Mouse (Mus musculus): Measurements from ENCODE around the gene Galnt10.

Galnt10 gene

DNA sequence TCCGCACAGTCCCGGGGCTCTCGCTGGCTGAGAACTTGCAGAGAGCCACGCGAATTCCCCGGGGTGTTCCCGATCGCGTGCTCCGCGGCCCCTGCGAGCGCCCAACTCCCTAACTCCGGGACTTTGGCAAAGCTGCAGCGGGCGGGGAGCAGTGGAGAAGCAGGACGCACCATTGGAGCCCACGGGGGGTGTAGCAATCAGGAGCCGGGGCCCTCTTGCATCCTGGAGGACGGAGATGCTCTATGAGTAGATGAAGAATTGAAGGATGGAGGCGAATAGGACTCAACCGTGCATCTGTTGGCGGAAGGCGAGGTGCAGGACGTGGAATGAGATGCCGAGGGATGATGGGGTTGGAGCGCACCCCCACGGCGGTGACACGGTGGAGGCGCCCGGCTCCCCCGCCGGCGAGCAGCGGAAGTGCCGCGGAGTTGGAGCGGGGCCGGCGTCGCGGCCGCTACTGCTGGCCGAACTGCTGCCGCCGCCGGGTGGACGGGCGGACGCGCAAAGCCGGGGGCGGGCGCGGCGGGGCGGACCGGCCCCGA lies at the start of gene Galnt10:
Galnt10 (plus strand) TSS at position 425 of the 542 bp plus-strand sequence.
- DNase-seq, result peak; percentile 83

DNA sequence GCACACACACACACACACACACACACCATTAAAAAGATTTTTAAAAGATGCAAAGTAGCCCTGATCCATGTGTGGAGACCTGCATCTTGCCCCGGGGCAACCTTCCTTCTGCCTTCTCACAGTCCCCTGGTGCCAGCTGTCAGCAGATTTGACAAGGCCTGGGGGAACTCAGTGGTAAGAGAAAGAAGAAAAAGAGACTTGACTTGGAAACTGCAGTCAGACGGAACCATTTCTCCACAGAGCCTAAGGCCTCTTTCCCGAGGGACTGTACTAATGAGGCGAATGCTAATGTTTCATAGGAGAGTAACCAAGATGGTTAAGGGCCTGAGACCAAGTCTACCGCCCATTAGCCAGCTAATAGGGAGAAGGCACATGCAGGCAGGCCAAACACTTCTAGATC lies 49.3 kb upstream of the Galnt10 start:
- DNase-seq, result no peak

DNA sequence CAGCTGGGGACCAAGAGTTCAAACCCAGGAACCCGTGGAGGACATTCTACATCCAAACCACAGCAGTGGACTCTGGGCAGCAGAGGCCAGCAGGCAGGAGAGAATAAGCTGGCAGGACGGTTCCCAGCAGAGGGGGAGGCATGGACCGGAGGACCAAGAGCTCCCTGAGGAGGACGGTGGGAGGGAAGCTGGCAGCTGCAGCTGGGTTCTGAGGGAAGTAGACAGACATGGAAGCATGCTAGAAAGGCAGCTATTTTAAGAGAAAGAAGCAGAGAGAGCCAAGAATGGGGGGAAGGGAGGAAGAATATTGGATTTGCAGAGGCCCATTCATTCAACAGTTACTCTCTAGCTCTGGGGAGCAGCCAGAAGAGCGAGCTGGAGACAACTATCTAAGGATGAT lies 47.1 kb upstream of the Galnt10 start:
- DNase-seq, result no peak

DNA sequence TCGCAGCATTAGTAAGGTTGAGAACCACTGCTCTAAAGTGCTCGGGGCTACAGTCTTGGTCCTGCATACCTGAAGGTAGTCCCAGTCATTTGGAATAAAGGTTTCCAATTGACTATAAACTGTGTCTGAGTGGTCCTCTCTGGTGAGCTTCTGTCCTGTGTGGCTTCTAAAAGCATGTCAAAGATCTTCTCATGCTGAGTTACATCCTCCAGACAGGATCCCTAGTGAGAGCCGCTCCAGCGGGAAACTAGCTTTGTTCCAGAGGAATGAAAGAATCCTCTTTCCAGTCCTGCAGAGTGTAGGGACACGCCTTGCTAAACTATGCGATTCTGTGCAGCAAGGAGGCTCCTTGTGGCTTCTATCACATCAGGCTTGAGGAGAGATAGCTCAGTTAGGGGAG lies 45.9 kb upstream of the Galnt10 start:
- no peak for DNase-seq

DNA sequence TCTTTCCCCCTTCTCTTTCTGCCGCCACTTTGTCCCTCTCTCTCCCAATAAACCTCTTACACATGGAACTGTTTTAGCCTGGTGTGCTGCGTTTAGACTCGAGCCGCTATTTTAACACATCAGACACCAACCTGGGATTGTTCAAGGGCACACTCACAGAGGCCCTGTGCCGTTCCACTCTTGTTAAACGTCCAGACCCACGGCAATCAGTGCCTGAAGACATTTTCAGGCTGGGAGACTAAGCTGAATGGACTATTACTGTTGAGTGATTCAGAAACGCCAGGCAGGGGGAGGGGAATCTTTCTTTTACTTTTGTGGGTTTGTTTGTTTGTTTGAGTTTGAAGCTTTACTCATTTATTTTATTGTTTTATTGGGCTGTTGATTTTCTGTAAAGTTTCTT lies 45.1 kb upstream of the Galnt10 start:
- DNase-seq, result no peak

DNA sequence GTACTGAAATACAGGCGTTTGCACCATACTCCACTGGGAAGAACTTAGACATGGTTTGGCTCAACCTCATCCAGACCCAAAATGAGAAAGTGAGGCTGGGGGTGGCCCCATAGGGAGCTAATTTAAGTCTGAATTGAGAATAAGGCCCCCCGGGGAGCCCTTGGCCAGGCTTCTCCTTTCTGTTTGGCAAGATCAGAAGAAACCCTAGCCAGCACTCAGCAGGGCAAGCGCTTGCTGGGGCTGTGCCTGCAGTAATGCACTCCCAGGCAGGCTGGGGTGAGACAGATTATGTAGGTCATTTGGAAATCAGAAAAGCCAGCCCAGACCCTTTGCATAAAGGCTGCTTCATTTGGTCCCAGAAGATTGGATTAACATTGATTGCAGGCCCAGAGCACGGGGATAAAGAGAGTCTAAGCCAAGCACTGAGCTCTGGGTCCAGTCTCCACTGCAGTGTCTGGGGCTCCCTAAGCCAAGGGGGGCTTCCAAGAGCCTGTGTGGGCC lies 44.6 kb upstream of the Galnt10 start:
- DNase-seq, result no peak

DNA sequence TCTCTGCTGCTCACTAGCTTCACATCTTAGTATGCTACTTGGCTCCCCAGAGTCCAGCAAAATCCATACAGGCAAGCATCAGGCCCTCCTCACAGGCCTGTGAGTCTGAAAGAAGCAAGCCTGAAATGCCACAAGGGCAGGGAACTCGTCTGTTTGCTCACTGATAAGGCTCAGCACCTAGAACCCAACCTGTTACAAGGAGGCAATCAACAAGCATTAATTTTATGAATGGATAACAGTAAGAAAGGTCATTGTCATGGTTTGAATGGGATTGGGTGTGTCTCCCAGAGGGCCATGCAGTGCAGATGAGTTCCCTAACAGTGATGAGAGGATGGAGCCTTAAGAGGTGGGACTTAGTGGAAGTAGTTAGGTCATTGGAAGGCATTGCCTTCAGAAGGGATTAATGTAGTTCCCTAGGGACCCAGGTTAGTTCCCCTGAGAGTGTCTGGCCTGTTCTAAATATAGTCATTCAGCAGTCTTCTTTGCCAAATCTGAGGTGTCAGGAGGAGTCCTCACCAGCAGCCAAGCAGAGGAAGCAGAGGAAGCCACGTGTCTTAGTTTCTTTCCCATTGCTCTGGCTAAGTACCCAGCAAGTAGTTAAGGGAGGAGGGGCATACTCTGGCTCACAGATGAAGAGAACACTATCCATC lies 43.3 kb upstream of the Galnt10 start:
- no peak for DNase-seq

DNA sequence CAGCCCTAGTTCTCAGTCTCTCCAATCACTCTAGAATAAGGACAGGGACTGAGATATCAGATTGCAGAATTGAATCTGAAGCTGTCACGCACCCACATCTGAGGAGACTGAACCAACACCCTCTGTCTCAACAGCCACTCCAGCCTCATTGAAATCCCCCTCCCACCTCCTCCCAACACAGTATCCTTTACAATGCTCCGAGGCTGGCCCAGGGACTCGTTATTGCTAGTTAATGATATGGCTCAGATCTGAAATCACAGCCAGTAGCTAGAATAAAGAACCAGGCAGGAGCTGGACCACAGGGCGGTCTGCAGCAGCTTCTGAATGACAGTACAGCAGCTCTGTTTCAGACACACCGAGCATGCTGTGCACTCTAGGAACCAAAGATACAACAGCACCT lies 40.2 kb upstream of the Galnt10 start:
- no peak for DNase-seq

DNA sequence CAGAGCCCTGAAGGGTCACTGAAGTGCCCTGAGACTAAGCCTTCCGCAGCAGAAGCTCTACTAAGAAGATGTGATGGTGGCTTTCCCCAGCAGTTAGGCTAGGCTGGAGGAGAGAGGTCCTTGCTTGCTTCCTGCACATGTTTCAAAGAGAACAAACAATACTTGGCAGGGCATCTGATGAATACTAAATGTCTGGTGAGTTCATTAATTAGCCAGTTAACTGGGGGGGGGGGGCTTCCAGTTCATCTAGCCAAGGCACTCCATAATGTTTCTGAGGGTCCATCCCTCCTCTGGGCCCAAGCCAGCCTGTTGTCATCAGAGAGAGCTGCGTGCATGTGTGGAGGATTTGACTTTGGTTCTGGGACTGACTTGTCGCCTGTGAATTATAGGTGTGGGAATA lies 39.6 kb upstream of the Galnt10 start:
- DNase-seq, result no peak

DNA sequence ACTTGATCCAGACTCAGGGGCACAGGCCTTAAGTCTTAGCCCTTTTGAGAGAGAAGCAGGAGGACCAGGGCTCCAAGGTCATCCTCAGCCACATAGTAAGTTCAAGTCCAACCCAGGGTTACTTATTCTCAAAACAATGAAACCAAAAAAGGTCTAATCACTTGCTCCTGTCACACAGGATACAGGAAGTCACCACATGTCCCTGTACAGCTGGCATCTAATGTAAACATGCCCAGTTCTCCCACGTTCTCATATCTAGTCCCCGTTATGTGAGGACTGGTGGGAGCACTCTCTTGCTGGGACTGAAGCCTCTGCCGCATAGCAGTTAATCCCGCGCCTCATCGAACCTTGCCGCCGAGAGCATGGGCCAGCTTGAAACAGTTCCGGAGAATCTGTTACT lies 30.7 kb upstream of the Galnt10 start:
- no peak for DNase-seq

DNA sequence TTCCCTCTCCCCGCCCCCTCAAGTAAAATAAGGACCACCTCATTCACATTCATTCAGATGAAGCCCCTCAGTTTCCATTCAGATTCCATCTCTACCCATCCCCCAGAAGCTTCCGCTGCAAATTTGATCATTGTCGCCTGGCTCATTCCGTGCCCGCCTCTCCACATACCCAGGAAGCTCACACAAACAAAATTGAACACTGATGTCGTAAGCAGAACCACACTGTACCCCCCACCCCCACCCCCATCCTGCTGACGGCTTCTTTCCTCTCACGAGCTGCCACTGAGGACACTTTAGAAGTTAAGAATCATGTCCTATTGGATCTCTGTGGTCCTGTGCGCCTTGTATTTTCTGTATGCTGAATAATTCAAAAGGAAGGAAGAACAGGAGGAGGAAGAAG lies 30.0 kb upstream of the Galnt10 start:
- DNase-seq, result no peak

DNA sequence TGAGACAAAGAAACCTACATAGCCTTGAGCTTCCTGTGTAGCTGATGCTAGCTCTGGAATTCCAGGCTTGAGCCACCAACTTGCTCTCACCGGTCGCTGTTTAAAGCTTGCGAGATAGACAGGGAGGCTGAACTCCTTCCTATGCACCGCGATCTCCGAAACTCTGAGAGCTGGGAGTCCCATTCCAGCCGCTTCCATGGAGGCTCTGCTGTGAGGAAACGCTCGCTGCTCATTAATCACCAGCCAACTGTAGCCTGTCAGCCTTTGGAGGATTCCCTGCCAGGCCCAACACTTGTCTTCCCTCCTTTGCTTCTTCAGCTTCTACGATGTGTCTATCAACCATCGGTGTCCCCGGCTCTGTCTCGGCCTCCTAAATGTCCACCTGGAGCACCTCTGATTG lies 29.4 kb upstream of the Galnt10 start:
- no peak for DNase-seq

DNA sequence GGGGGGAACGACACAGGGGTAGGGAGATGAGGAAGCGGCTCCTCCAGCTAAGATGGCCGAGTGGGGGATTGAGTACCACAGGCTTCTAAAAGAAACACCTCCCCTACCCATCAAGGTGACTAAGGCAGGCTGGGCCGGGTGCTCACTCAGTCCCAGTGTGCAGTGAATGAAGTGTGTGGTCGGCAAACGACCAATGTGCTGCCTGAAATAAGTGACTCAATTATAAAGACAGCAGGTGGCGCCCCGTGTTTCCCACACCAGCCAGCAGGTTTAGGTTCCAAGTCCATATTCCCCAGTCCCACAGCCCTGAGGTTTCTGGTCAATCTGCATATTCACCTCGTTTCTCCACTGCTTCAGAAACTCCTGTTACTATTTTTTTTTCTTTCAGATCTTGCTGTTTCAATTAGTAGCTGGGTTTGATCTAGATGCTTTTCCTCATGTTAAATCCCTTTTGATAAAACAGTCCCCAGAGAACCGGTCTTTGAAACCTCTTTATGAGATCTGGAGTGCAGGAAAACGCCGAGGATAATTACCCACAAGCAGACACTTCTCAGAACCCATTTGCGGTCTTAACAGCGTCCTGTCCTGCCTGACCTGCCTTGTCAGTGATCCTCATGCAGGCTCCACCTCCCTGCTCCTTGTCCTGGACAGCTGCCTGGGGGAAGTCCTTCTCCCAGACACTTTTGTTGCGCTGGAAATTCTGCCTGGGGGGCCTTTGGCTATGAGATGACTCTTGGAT lies 27.5 kb upstream of the Galnt10 start:
- peak; percentile 41 to 46 for DNase-seq

DNA sequence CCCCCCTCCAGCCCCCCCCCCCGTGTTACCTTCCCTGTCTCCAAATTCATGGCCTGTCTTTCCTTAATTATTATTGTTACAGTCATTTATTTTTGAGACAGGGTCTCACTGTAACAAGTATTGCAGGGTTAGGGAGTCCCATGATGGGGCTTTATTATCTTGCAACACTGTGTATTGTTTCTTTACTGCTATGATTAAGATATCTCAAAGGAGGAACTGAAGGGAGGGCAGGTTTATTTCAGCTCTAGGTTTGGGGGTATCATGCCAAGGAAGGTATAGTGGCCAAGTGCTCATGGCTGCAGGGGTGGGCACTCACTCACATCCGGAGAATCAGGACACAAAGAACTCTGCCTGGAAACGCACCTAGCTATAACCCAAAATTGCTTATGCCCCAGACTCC lies 23.8 kb upstream of the Galnt10 start:
- no peak for DNase-seq

DNA sequence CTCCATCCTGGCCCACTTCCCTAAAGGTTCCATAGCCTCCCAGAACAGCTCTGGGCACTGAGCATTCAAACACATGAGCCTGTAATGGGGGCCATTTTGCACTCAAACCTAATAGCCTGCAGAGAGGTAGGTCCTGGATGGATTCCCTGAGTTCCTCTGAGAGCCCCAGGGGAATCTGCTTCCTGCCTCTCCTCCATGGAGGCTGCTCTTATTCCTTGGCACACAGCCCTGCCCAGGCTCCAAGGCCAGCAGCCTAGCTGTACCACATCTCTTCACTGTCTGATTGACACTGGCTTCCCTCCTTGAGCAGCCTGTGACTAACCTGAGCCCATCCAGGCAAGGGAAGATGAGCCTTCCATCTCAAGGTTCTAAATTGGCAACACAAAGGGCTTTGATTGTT lies 23.4 kb upstream of the Galnt10 start:
- DNase-seq, result no peak

DNA sequence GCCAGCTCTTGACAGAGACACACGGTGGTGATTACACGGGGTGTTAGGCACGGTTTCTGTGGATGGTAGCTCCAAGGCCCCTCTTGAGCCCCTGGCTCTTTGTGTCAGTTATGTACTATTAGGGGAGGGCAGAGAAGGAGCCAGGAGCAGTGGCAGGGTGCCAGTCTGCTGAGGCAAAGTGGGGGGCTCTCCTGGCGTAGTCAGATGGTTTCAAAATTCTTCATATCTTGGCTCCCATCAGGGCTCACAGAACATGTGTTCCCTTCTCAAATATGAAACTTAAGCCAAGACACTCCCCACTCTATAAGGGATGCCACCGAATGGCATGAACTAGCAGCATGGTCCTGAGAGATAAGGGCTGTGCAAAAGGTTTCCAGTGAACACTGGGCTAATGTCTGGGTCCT lies 20.8 kb upstream of the Galnt10 start:
- no peak for DNase-seq

DNA sequence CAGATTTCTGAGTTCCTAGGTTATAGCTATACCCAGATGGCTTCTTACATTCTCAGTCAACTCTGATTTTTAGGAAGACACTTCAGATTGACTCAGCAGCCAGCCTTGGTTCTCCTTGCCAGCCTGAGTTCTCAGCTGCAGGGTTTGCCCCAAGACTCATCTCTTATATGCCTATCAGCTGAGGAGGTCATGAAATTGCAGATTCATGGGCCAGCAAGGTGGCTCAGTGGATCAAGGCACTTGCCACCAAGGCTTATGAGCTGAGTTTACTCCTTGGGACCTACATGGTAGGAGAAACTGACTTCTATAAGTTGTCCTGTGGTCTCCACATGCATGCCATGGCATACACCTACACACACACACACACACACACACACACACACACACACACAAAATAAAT lies 19.8 kb upstream of the Galnt10 start:
- no peak for DNase-seq

DNA sequence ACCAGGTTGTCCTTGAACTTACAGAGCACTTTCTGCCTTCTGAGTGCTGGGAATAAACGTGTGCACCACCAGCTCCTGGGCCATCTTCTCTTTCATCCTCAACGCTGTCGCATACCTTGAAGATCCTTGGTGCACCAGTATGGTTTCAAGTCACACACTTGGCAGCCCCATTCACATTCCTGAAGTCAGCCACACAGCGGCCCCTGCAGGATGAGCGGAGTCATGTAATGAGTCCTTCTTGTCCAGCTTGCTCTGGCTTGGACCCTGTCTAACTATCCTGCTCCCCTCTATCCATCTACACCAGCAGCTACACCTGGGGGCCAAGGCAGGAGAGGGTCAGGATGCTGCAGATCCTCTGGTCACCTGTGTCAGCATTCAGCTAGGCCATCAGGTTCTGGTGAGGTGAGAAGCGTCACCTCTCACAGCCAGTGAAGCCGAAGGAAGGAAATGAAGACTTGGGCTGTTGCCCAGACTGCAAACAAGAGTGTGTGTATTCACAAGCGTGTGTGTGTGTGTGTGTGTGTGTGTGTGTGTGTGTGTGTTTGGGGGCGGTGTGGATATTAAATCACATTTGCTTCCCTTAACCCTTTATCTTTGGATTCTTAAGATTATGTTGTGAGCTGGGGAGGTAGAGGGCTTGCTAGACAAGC lies 18.0 kb upstream of the Galnt10 start:
- peak in 1 of 2 experiments; percentile 24 for DNase-seq

DNA sequence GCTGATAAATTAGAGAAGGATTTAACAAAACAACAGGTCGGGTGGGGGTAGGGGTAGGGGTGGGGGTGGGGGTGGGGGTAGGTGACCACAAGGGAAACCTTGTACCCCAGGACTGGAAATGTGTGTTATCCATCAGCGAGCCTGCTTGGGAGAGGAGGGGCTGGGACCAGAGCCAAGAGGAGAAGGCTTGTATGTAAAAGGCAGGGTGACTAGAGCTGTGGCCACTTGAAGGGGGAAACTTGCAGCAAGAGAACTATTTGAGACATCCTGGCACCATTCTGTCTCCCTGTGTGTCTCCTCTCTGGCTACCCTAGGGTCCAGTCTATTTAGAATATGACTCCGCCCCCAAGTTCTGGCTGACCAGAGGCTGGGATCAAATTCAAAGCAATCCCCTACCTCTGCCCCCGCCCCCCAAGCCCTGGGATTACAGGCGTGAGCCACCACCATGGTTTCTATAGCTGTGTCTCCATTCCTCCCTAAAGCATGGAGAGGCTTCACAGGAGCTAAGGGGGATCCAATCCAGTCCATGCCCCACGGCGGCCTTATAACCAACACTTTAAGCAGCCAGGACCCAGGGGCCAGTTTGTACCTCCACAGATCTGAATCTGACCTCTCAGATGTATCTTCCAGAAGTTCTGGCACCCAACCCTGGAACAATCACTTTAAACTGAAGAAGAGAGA lies 13.3 kb upstream of the Galnt10 start:
- DNase-seq, result no peak

DNA sequence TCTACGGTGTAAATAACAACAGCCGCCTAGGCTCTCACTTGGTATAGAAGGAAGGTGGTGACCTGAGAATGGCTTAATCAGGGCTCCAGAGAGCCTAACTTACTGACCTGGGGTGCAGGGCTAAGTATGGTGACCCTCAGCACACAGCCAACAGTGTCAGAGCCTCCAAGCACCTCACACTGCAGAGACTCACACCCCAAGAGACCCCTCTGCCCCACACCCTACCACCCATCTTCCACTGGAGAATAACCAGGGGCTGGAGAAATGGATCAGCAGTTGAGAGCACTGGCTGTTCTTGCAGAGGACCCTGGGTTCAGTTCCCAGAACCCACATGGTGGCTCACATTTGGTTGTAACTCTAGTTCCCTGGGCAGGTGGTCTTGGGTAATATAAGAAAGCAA lies 12.2 kb upstream of the Galnt10 start:
- DNase-seq, result no peak

DNA sequence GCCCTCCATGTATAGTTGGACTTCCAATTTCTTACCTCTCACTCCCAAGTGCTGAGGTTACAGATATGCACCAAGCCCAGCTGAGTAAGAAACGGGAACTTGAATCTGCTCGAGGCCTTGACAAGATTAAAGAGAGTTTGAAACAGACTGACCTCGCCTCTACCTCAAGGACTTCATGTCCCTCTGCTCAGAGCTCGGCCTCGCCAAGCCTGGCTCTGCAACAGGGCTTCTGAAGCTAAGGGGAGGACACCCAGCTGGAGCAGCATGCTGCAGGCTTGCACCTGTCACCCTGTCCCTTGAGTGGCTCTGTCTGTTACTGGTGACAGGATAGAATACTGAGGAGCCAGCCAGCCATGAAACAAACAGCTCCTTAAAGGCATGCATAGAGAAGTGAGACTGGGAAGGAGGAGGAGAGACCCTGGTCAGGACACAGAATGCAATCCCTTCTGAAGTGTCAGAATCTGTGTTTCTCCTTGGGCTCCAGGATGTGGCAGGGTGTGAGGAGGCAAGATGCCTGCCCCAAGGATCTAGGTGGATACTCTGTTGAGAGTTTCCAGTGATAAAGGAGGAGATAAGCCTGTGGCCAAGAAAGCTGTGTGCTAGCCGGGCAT lies 11.2 kb upstream of the Galnt10 start:
- DNase-seq, result no peak

DNA sequence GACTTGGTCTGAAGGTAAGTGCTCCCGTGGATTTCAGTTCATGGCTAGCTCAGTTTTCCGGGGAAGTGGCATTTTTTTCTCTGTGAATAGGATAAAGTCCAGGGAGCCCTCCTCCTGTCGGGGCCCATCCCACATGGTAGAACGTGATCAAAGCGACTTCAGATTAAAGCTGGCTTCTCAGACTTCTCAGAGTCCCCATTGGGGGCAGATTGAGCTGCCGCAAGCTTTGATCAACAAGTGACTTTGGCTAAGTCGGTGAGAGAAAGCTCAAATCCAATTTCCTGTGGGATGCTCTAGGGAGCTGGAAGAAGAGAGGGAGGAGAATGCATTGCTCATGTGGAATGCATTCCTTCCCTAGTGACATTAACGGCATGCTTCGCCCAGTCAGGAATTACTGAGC lies 10.1 kb upstream of the Galnt10 start:
- DNase-seq, result no peak

DNA sequence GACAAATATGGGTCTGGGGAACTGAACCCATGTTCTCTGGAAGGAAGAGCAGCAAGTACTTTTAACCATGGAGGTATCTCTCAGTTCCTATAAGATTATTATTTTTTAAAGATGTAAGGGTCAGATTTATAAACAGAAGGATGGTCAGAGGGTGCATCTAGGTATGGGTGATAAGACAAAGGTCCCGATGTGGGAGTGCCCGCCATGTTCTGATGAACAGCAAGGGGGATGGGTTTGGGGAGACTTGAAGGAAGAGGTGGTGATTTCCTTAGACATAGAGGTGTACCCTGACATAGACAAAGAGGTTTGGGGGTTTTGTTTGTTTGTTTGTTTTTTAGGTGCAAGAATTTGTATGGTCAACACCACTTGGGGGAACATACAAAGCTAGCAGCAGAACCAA lies 1.6 kb upstream of the Galnt10 start:
- DNase-seq, result no peak
